Mouse (Mus musculus) CD4-positive, CD25-positive, alpha-beta regulatory T cell (primary cell): ENCODE data around the gene Pitpna. TPM values are rescaled to one million over a fixed set of nuclear protein-coding genes. Genes with fewer than 3 reads are reported as not detected.

Source experiments
- polyA plus RNA-seq: library from polyadenylated mRNA; unstranded; fragments of 100-300 nt; shearing (Covaris generic); gene quantifications from one replicate; pipeline ENCODE4 v1.2.1, GENCODE M21; 2017

Gene Pitpna
- polyA plus RNA-seq, result 358 TPM

GRCm38 (mm10) chr11:75587493-75588284, at the start of gene Pitpna:
TSS of gene Pitpna (plus strand) at chr11:75588097.

GRCm38 (mm10) chr11:75630645-75631229, 42.8 kb downstream of the Pitpna start, which contains the start of gene Inpp5k:
TSS of gene Inpp5k (plus strand) at chr11:75630988.

GRCm38 (mm10) chr11:75650311-75650710, 62.4 kb downstream of the Pitpna start, which contains the start of gene Myo1c:
TSS of gene Myo1c (plus strand) at chr11:75650504.

Other genes with a start within 250 kb of the Pitpna start
- gene Rpa1, start 239.8 kb upstream of the Pitpna start, polyA plus RNA-seq, result 130 TPM
- 19.0 TPM for gene Smyd4, start 239.7 kb upstream of the Pitpna start, polyA plus RNA-seq
- gene Serpinf1, start 165.4 kb upstream of the Pitpna start, polyA plus RNA-seq, result 1.4 TPM
- gene Serpinf2, start 148.5 kb upstream of the Pitpna start, polyA plus RNA-seq, result not detected
- gene Wdr81, start 133.4 kb upstream of the Pitpna start, polyA plus RNA-seq, result 15.9 TPM
- gene Tlcd2, start 126.4 kb upstream of the Pitpna start, polyA plus RNA-seq, result 4.8 TPM
- 49.8 TPM for gene Prpf8, start 101.3 kb upstream of the Pitpna start, polyA plus RNA-seq
- gene Rilp, start 78.0 kb upstream of the Pitpna start, polyA plus RNA-seq, result 0.14 TPM
- 0.96 TPM for gene Scarf1, start 74.6 kb upstream of the Pitpna start, polyA plus RNA-seq
- 52.8 TPM for gene Slc43a2, start 56.4 kb upstream of the Pitpna start, polyA plus RNA-seq
- 141 TPM for gene Inpp5k, start 42.9 kb downstream of the Pitpna start, polyA plus RNA-seq
- 30.3 TPM for gene Myo1c, start 62.4 kb downstream of the Pitpna start, polyA plus RNA-seq
- gene Crk, start 91.2 kb downstream of the Pitpna start, polyA plus RNA-seq, result 50.2 TPM
- gene Ywhae, start 144.8 kb downstream of the Pitpna start, polyA plus RNA-seq, result 196 TPM
- gene Doc2b, start 208.0 kb downstream of the Pitpna start, polyA plus RNA-seq, result not detected